Mouse (Mus musculus) megakaryocyte-erythroid progenitor cell, adult 5-6 weeks (primary cell): ENCODE measurements around the gene Sfxn2. TPM values are rescaled to one million over a fixed set of nuclear protein-coding genes. Genes with fewer than 3 reads are reported as not detected.

ENCODE experiments used
- ATAC-seq: replicated peaks from 2 replicates; pipeline ENCODE4 v1.8.0; 2016; ENCODE audit warnings: mild to moderate bottlenecking, inconsistent platforms; ENCODE audit not compliant: severe bottlenecking, poor library complexity, low FRiP score, low TSS enrichment
- total RNA-seq, 2 experiments: library from RNA; stranded (forward) in 1 of 2; stranded (reverse) in 1 of 2; fragments of 200-1000, 215-1000 nt in 1 of 2; fragments of >200 nt in 1 of 2; fragmentation: Nextera tagmentation in 1 of 2; gene quantifications; 2 replicates each; pipeline ENCODE4 v1.2.3; 2014 to 2017

Sfxn2 gene
- total RNA-seq, 2 experiments from 2014 or later, result 9.8 to 20.1 TPM

DNA sequence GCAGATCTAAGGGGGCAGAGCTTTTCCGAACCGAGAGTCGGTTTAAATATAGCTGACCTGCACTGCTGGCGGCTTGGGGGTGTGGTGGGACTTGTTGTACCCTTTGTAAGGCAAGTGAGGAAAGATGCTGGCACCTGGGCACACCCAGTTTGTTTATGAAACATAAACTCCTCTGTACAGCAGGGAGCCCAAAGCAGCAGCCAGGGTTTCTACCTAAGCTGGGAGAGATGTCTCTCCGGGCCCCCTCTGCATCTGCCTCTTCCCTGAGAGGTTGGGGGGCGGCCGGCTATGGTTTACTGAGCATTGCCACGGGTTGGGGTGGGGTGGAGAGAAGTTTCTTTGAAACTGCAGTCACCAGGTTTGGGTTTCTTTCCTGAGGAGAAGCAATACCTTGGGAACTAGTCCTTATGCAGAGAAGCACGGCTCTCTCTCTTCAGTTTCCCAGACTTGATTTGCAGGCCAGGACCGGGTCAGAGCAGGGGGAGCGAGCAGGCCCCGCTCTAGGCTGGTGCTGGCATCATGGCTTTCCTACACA, 49.6 kb downstream of the Sfxn2 start:
- no peak for ATAC-seq

DNA sequence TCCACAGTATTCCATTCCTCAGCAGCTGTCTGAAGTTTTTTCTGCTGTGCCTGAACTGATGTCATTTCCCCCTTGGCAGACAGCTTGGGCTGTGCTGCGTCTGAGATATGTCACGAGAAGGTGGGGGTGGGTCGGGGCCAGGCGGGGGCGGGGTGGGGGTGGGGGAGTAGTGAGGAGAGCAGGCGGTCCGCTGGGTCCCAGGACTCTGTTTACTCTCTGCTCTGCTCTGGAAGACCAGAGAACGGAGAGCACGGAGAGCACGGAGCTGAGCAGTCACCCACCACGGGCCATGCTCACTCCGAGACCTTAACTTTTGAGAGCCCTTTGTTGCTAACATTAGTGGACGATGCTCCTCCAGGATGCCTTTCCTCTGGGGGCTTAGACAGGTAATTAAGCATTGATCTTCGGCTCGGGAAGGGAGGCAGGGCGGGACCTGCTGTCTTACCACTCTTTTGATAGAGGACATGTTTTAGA, 50.1 kb downstream of the Sfxn2 start:
- ATAC-seq, result no peak

DNA sequence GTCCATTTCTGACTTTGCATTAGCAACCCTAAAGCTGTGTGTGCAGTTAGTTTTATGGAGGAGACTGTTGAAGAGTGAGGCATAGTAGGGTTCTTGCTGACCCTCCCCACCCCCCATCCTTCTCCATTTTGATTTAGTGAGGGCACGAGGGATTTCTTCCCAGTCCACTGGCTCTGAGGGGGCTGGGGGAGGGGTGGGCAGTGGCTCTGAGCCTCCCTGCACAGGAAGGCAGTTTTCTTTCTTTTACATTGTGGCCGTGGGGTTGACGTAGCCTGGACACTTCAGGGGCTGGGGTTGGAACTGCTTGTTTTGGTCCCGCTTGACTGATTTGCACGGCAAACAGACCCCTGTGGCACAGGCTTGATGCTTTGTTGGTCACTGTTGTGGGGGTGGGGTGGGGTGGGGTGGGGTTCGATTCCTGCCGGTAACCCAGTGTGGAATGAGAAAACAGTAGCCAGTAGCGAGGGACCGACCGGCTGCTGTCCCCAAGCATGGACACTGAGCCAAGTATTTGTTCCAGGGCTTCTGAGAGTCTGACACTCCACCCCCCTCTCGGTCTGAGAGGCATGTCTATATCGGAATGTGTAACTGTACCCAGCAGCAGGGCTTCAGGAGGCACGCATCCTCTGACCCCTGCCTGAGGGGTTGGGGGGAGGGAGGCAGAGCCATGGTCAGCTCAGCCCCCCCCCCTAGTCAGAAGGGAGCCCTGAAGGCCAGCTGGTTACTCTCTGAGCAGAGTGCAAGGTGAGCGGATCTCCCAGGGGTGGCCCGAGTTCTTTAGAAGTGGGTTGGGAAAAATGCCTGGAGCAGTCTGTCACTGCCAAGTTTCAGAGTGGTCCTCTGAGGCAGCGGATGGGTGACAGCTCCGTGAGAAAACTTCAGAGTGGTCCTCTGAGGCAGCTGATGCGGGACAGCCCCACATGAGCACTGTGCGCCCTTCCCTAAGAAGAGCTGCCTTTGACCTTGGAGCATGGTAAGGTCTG, 50.9 kb downstream of the Sfxn2 start:
- ATAC-seq, result no peak

DNA sequence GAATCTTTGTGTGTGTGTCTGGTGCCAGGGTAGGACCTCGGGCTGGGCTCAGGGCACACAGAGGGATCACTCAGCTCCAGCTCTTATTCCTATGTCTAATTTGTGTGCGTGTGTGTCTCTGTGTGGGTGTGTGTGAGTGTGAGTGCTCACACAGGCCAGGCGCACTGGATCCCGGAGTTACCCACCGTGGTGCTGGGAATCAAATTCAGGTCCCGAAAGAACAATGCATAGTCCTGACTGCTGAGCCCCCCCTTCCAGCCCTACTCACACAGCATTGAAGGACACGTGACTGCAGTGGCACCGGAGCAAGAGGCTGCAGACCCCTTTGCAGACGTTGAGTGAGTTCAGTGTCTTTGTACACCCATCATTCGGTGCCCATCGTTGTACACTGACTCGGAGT, 51.9 kb downstream of the Sfxn2 start:
- no peak for ATAC-seq

DNA sequence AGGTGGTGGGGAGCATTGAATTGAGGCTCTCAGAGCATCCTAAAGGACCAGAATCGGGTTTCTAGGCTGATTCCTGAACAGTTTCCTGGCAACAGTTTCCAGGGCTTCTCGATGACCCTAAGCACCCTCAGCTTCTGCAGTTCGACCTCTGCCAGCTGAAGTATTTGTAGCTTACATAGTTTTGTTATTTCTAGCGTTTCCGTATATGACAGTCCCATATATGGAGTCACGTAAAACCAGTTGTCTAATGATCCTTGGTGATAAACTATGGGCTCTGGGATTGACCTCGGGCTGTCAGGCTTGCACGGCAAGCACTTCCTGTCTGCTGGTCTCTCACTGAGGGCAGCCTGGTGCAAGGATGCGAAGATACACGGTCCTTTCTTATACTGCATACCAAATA, 52.4 kb downstream of the Sfxn2 start:
- no peak for ATAC-seq

DNA sequence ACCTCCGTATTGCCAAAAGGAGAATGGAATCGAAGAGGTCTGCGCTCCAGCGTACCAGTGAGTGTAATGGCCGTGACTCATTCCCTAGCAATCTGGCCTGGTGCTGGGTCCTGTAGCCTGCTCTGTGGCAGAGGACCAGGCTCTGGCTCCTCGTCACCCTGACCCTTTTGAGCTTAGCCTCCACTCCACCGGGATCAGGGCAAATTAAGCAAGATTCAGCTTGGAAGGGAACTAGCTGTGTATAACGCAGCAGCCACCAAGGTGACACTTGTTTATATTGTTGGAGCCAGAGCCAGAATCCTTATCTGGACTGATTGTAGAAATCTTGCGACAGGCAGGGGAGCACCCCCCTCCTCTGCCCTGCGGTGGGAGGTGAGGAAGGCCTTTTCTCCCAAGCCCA, 55.2 kb downstream of the Sfxn2 start:
- ATAC-seq, result no peak

DNA sequence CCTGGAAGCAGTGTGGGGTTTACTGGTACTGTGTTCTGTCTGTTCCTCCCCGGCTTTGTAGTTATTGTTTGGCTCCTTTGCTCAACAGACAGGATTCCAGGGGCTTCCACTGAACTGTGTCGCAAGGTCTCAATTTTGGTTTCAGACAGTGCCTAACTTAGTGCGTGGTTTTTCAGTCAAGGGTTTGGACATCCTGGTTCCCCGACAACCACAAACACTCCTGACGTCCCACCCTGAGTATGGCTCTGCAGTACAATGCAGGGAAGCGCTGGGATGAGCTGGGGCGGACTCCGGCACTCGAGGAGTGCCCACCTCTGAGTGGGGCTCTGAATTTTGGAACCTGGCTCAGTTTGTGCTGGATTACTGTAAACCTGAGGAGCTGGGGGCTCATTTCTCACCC, 56.6 kb downstream of the Sfxn2 start:
- ATAC-seq, result no peak

DNA sequence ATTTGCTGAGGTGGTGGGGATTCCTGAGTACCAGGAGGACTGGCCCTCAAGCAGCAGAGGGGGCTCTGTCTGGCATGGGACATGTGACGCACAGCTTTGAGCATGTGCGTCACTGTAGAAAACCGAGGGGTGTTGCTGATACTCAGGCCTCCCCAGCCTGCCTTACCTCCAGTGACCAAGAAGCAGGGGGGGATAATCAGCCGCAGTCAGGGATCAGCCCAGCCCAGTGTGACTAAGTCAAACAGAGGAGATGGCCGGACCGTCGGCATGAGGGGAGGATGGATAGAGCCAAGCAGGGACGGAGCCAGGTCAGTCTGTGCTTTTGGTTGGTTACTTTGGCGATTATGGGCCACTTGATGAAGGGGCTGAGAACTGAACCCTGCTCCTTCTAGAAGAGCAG, 58.5 kb downstream of the Sfxn2 start:
- no peak for ATAC-seq

DNA sequence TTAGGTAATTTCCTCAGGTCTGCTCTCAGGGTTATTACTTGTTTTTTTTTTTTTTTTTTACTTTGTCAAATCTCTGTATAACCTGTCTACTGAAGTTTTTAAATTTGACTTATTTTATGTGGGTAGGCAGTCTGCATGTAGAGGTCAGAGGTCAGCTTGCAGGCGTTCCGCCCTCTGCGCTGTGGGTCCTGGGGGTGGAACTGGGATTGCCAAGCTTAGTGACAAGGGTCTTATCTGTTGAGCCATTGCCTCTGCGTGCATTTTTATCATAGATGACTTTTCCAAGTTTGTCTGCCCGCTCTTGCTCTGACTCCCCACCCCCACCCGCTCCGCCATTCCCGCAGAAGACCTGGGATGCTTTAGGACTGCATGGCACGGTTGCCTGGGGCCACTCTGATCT, 62.6 kb downstream of the Sfxn2 start:
- no peak for ATAC-seq

DNA sequence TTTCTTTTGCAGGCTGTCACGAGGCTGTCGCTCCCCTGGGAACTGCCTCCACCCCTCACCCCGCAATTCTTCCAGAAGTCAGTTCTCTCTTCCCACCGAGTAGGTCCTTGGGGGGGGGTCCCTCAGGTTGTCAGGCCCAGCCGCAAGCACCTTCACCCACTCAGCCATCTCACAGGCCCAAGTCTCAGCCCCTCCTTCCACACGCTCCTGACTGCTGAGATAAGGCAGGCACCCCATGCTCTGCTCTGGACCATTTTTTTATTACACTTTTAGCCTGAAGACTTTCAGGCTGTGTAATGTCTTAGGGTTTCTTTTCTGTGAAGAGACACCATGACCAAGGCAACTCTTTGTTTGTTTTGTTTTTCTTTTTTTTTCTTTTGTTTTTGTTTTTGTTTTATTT, 64.4 kb downstream of the Sfxn2 start:
- peak; percentile 64; the same call in 1 of the 2 replicates for ATAC-seq

DNA sequence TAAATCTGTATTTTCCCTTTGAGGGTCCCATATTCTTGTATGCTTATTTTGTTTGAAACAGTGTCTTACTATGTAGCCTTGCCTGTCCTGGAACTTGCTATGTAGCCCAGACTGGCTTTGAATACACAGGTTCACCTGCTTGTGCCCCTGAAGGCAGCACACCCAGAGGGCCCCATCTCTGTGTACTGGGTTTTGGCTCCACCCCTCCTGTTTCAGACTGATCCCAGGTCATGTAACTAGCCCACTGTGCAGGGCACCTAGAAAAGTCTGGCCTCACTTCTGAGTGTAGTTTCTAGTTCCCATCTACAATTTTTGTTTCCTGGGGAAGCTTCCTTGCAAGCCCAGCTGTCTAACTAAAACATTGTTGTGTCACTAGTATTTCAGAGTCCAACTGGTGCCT, 65.9 kb downstream of the Sfxn2 start:
- ATAC-seq, result no peak

DNA sequence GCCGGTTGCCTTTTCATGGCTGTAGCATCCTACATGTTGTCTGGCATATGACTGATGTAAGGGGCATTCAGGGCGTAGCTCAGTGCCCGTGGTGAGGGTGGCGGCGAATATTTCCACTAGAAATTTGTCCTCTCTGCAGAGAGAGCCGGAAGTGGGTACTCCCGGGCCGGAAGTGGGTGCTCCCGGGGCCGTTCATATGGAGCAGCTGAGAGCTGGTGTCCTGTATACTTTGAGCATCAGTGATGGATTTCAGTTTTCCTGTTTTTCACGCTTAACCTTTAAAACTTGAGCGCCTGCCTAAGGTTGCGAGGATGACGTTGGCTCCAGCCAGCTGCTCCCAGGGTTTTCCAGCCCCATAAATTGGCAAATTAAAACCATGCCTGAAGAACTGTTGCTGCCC, 66.3 kb downstream of the Sfxn2 start:
- no peak for ATAC-seq

DNA sequence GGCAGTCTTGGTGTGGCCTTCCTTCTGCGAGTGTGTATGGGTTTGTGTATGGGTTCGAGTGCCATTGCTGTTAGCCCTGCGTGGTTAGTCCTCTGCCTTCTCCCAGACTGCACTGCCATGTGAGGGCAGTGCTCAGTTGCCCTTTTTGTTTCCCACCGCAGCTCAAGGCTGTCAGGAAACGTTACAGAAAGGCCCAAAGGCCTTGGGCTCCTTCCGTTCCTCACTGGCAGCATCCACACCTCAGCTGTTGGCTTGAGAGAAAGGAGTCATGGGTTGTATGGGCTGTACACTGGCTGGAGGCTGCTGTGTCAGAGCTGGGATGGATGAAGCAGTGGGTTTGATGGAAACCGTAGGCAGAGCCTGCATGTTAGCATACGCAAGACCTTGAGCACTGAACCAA, 67.6 kb downstream of the Sfxn2 start:
- no peak for ATAC-seq

DNA sequence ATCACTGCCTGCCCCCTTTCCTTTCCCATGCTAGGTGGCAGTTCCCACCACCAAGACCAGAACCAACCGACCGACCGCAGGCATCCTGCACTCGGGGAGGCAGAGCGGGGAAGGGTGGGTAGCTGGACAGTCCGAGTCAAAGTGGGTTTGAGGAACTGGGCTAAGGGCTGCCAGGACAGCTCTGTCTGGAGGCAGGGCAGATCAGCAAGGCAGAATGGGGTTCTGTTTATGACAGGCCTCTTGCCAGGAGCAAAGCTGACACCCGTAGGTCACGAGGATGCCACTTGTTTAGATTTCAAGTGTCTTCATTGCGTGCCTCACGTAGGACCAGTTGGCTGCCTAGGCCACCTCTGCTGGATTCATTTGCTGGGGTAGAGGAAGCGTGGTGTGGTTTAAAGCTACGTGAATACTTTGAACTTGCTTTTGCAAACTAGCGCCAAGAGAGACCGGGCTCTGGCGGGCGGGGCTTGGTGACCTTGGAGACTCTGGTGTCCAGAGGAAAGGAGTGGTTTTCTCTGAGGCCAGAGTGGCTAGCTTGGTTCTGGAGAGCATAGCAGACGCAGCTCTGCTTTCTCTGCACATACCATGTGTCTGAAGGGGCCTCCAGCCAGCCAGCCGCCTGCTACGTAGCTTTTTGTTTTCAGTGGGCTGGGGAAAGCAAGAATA, 68.4 kb downstream of the Sfxn2 start:
- ATAC-seq, result no peak

DNA sequence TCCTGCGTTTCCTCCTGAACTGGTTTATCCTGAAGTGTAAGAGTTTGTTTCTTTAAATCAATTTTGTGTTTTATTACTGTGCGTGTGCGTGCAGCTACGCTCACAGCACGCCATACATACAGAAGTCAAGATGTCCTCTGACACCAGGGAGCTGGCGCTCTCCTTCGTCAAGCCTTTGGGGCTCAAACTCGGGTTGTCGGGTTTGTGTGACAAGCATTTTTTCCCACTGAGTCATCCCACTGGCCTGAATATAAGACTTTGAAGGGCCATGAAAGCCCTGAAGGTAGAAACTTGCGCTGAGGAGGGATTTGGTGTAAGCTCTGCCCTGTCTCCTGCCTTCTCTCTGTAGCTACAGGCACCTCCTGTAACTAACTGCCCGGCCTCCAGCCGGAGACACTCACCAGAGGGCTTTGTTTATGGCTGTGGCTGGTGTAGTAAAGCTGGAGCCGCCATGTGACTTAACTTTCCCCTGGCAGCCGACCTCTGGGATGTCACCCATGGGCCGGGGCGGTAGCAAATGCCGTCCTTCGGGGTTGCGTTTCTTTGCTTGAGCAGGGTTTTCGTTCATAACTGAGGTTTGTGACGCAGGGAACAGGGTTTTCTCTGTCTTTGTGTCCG, 69.1 kb downstream of the Sfxn2 start:
- no peak for ATAC-seq

DNA sequence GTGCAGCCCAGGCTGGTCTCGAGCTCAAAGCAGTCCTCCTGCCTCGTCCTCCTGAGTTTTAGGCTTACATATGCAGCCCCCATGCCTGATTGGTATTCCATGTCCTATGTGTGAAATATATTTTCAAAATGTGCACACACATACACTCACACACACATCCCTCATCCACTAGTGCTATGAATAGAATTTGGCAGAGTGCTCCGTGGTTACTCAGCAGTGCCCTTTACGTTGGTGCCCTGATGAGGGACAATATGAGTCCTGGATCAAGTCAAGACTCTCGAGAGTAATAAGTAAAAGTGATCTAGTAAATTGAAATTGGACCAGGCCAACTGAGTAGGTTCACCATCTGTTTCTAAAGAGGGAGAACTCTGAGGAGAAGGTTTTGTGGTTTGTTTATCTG, 70.1 kb downstream of the Sfxn2 start:
- no peak for ATAC-seq

DNA sequence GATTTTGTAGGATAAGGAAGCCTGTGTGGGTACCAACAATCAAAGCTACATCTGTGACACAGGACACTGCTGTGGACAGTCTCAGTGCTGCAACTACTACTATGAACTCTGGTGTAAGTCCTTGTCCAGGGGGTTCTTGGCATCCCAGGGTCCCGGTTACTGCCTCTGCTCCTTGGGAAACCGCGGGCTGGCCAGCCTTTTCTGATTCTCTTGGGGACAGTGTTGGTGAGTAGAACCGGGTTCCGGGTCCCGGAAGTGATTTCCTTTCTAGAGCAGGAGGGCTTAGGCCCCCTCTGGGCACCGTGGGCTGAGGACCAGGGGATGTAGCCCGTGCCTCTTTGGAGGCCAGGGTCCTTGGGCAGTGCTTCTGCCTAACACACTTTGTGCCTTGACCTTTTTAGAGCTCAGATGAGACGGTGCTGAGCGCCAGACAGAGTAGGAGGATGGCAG, 71.2 kb downstream of the Sfxn2 start:
- no peak for ATAC-seq

DNA sequence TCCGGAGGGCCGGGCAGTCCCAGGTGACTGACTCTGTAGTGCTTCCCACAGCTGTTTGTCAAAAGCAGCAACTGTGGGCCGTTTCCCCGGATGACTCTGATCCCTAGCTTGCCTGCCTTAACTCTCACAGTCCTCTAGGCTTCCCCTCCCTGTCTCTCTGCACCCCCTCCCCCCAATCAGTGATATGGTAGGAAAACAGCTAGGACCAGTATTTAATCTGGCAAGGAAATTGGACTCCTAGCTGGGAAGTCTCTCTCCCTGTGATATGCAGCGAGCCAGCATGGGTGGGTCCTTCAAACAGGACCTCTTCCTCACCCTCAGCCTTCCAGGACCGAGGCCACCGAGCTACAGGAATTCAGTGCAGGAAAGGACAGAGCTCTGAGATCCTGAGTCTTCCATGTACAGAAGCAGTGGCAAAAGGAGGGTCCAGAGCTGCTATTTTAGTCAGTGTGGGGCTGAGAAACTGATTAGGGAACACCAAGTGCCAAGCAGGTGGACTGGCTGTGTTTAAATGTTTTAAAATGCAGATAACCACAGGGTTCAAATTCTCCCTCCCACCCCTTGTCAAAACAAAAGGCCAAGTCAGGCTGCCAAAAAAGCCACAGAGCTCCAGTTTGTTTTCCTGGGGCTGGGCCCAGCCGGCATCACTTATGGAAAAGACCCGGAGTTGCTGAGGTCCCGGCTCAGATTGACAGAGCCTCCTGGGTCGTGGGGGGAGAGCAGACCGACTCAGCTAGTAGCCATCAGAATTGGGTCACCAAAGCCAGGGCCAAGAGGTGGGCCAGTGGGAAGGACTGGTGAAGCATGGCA, 71.8 kb downstream of the Sfxn2 start:
- no peak for ATAC-seq

DNA sequence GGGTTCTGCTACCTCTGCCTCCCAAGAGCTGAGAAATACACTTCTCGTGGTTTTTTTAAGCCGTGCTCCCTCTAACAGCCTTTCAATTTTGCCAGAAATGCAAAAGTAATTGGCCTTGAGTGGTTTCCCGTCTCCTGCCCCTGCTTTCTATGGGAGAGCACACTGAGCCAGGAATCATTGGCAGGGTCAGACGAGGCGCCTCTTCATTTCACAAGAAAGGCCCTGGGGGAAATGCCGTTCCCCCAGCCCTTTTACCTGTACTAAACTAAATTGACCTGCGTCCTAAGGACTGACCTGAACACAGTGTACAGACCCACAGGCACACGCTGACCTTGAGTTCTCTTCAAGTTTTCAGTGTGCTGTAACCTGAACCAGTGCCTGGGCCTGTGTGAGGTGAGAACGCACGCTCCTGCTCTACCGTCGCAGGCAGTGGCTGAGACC, 72.9 kb downstream of the Sfxn2 start:
- ATAC-seq, result no peak
